Mouse (Mus musculus) cortical plate, adult 2 months (tissue): ENCODE measurements at regions not wholly inside any gene's neighbourhood (a gene's known extent, or its start where the extent isn't known, plus 50 kb on each side); places are given as distances from the start of the nearest gene placed in this dataset.

ENCODE experiments used
- CTCF ChIP-seq: fragments of 200-500 bp; IDR thresholded peaks from 2 replicates; pipeline ENCODE4 v1.5.1; 2011; ENCODE audit warnings: mild to moderate bottlenecking, control low read depth, low read length; ENCODE audit not compliant: insufficient read depth; ENCODE audit errors: extremely low read depth
- POLR2A ChIP-seq: fragments of 200-500 bp; IDR thresholded peaks from 2 replicates; pipeline ENCODE4 v1.6.1; 2011; ENCODE audit warnings: mild to moderate bottlenecking, low read length, control low read depth; ENCODE audit not compliant: insufficient read depth; ENCODE audit errors: extremely low read depth

DNA sequence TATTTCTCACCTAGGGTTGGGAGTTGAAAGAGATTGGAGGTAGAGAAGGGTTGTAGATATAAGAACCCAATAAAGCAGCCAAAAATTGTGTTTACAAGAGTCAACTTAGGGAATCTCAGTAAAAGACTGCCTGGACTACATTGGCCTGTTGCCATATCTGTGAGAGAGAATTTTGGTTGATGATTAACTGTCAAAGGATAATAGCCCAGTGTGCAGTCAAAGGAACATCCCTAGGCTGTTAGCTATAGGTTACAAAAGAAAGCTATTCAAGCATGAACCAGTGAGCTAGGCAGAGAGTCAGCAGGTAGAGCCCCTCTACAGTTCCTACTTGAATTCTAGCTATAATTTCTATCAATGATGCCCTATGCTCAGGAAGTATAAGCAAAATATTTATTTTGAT is 419.0 kb downstream of the Car8 start:
- TF ChIP-seq CTCF (no peak), POLR2A (no peak)
